Mouse (Mus musculus) embryonic facial prominence, embryonic 11.5 days (tissue): ENCODE results near the gene Emc4. TPM values are rescaled to one million over a fixed set of nuclear protein-coding genes. Genes with fewer than 3 reads are reported as not detected.

Experiments
- ATAC-seq: fragments of 200-750 bp; cut with Nextera tagmentation; replicated peaks from 2 replicates; pipeline ENCODE4 v1.8.0; 2017; ENCODE audit warnings: low read depth; ENCODE audit not compliant: insufficient number of reproducible peaks, low FRiP score, low TSS enrichment
- DNase-seq: peaks from one replicate; pipeline ENCODE4 v3.0.0-alpha.2; 2015; ENCODE audit warnings: low spot score
- H3K27ac ChIP-seq: fragments of 300-500 bp; sonication (generic); replicated peaks from 2 replicates; pipeline ENCODE4 v1.5.1; 2014; ENCODE audit warnings: mild to moderate bottlenecking, low read depth, low read length, control low read depth
- H3K27me3 ChIP-seq: fragments of 300-500 bp; sonication (generic); 2 replicates; pipeline ENCODE4 v1.6.1; 2014; ENCODE audit warnings: mild to moderate bottlenecking, low read length, moderate library complexity, mixed read lengths; ENCODE audit not compliant: control insufficient read depth, insufficient read depth
- H3K36me3 ChIP-seq: fragments of 300-500 bp; sonication (generic); replicated peaks from 2 replicates; pipeline ENCODE4 v1.6.1; 2014; ENCODE audit warnings: low read depth, mild to moderate bottlenecking, low read length, moderate library complexity, mixed read lengths; ENCODE audit not compliant: control insufficient read depth, insufficient read depth
- H3K4me1 ChIP-seq: fragments of 300-500 bp; sonication (generic); 2 replicates; pipeline ENCODE4 v1.6.1; 2014; ENCODE audit warnings: low read length, mixed read lengths; ENCODE audit not compliant: control insufficient read depth, insufficient read depth
- H3K4me2 ChIP-seq: fragments of 300-500 bp; sonication (generic); 2 replicates; pipeline ENCODE4 v1.6.1; 2014; ENCODE audit warnings: low read depth, mild to moderate bottlenecking, control low read depth, low read length, moderate library complexity
- H3K4me3 ChIP-seq: fragments of 300-500 bp; sonication (generic); 2 replicates; pipeline ENCODE4 v1.5.1; 2014; ENCODE audit warnings: low read depth, low read length, control low read depth
- H3K9ac ChIP-seq: fragments of 300-500 bp; sonication (generic); replicated peaks from 2 replicates; pipeline ENCODE4 v1.6.1; 2014; ENCODE audit warnings: mild to moderate bottlenecking, control low read depth, low read length
- H3K9me3 ChIP-seq: fragments of 300-500 bp; sonication (generic); replicated peaks from 2 replicates; pipeline ENCODE4 v1.6.1; 2016; ENCODE audit warnings: mild to moderate bottlenecking, low read length, inconsistent platforms, mixed read lengths; ENCODE audit not compliant: control insufficient read depth
- WGBS: fragments of 180-500 bp; shearing (Covaris S2); extraction: QIAGEN DNeasy Blood & Tissue Kit; methylation state at CpG from one replicate; pipeline ENCODE4 v1.1.7; 2014; 5-methylcytosine and 5-hydroxymethylcytosine counted together
- polyA plus RNA-seq: library from polyadenylated mRNA; unstranded; fragments of >200 nt; fragmentation: Nextera tagmentation; extraction: Ambion mirVana; gene quantifications from 2 replicates; pipeline ENCODE4 v1.2.1, GENCODE M21; 2014

Emc4 gene
- 93.3 and 107 TPM in 2 replicates for polyA plus RNA-seq

DNA sequence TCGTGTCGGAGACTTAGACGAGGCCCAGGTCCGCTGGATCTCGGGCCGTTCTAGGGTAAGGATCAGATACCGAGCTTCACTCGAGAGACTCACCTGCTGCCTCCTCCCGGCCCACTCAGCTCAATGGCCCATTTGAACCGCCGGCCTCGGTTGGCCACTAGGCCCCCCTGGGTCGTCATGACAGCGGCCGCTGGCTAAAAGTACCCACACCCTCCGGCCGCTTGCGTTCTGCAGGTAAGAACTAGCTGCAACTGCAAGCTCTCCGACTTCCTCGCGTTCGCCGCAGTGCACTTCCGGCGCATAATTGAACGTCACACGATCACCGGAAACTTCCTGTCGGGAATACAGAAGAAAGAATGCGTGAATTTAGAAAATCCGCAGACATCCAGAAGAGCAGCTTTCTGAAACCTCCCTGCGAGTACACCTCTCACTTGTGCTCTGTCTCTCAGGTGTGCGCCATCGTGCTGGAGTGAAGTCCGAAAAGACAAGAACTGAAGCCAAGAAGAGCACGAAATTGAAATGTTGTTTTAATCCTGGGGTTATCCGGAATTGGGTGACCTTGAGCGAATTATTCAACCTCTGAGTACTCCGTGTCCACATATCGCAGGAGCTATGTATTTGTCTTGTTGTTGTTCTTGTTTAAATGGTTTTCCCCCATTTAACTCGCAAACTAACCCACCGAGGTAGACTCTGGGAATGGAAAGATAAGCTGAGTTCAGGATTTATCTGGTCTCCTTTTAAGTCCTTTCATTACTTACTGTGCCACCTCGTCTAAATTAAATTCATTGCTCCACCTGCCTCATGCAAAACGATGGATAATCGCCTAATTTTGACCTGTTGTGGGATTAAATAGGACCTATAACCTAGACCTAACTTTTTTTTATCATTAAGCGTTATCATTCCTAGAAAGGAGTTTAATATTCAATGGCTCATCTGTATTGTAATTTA, at the start of gene Emc4:
Emc4 (minus strand) TSS at position 302 of the 948 bp plus-strand sequence.
- H3K4me3 ChIP-seq = peak within 1 kb of the TSS; percentile 83
- 1% methylated on average over 46 of the region's 46 CpGs for WGBS
- peak within 1 kb of the TSS; percentile 57 for H3K27ac ChIP-seq
- peak within 1 kb of the TSS; percentile 85 for H3K9ac ChIP-seq
- ATAC-seq = peak; percentile 79
- no peaks in the 10 kb centered on the region for H3K9me3 ChIP-seq
- peak within 1 kb of the TSS; percentile 67 for H3K4me2 ChIP-seq
- H3K4me1 ChIP-seq = no peaks in the 10 kb centered on the region
- peaks cover 3% of the 10 kb centered on the region for H3K36me3 ChIP-seq
- DNase-seq = peak; percentile 96
- no peaks in the 10 kb centered on the region for H3K27me3 ChIP-seq

DNA sequence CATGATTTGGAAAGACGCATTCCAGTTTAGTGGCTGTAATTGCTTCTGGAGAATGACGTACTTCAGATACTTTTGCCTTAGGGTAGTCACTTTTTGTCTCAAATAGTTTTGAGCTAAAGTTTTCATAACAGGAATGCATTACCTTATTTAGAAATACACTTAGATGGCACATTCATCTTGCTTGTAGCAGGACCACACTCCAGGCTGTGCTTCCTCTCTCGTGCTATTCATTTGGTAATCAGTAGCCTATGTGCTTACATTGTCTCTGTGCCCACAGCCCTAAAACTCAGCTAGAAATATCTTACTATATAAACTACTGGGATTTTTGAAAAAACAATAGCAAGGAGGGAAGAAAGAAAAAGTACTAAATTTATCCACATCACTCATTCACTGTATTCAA, 39.2 kb upstream of the Emc4 start:
- no peaks in the 10 kb centered on the region for H3K4me1 ChIP-seq
- H3K27ac ChIP-seq = no peak overlapping the region
- DNase-seq = no peak
- no peak overlapping the region for H3K4me3 ChIP-seq
- no peak for ATAC-seq
- WGBS = 91% methylated on average over 3 of the region's 3 CpGs
- H3K9me3 ChIP-seq = no peaks in the 10 kb centered on the region
- H3K36me3 ChIP-seq = peaks cover 3% of the 10 kb centered on the region; the same call in 1 of the 2 replicates
- H3K4me2 ChIP-seq = no peak overlapping the region
- H3K9ac ChIP-seq = no peak overlapping the region
- H3K27me3 ChIP-seq = no peaks in the 10 kb centered on the region

- Histone ChIP-seq H3K36me3 (no peaks in the 10 kb centered on the region), H3K4me2 (no peak overlapping the region), H3K27ac (no peak overlapping the region), H3K4me3 (no peak overlapping the region), H3K9me3 (no peaks in the 10 kb centered on the region), H3K4me1 (no peaks in the 10 kb centered on the region), H3K27me3 (no peaks in the 10 kb centered on the region), H3K9ac (no peak overlapping the region)
- no peak for ATAC-seq
- 63% methylated on average over 1 of the region's 1 CpGs for WGBS
- no peak for DNase-seq
These were observed 28.8 kb upstream of the Emc4 start for GRCm38 (mm10) chr2:112396649-112397048.

GRCm38 (mm10) chr2:112393958-112394357, 26.1 kb upstream of the Emc4 start:
- Histone ChIP-seq H3K4me1 (no peaks in the 10 kb centered on the region), H3K27me3 (no peaks in the 10 kb centered on the region), H3K4me2 (no peak overlapping the region), H3K36me3 (no peaks in the 10 kb centered on the region), H3K4me3 (no peak overlapping the region), H3K9ac (no peak overlapping the region), H3K27ac (no peak overlapping the region), H3K9me3 (no peaks in the 10 kb centered on the region)
- DNase-seq (no peak), ATAC-seq (no peak)

DNA sequence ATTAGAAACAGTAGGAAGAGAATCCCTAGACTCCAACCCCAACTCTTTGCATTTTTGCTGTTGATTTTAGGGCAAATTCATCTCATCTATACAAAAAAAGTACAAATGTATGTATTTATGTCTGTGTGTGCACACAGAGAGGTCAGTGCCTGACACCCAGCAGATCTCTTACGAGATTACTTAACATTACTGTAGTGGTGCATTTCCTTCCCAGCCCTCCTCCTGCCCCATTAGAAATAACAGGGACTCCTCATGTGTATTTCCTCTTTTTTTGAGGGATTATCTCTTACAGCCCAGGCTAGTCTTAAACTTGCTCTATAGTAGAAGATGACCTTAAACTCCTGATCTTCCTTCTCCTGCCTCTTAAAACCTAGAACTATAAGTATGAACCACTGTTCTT, 24.9 kb upstream of the Emc4 start:
- H3K36me3 ChIP-seq = no peaks in the 10 kb centered on the region
- H3K4me1 ChIP-seq = no peaks in the 10 kb centered on the region
- H3K27me3 ChIP-seq = no peaks in the 10 kb centered on the region
- DNase-seq = no peak
- WGBS = 86% methylated on average over 1 of the region's 1 CpGs
- H3K9ac ChIP-seq = no peak overlapping the region
- no peaks in the 10 kb centered on the region for H3K9me3 ChIP-seq
- no peak for ATAC-seq
- no peak overlapping the region for H3K4me2 ChIP-seq
- H3K4me3 ChIP-seq = no peak overlapping the region
- H3K27ac ChIP-seq = no peak overlapping the region

DNA sequence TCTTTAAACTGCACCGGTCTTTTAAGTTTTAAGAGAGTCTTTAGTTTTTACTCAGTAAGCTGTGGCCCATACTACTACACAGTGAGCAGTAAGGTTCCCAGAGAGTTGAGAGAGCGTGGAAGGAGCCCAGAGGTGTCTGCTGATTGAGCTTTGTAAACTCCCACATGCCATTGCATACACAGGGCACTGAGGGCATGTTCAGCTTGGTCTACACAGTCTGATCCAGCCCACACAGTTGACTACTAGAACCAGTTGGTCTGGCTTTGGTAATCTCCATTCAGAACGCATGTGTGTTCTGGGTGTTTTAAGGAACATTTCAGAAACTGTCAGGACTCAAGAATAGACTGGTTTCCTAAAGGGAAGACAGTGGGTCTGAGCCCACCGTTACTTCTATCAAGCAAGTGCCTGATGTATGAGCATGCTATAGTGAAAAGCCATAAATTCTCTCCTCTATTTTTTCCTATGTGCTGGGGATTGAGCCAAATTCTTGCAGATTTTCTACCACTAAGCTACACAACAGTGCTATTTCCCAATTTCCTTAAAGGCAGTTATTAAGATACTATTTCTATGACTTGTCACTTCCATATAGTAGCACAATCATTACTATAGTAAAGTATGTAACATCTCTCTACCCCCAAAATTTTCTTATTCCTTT, 23.6 kb upstream of the Emc4 start:
- H3K4me2 ChIP-seq = no peak overlapping the region
- no peak overlapping the region for H3K4me3 ChIP-seq
- no peak overlapping the region for H3K9ac ChIP-seq
- H3K4me1 ChIP-seq = no peaks in the 10 kb centered on the region
- H3K36me3 ChIP-seq = no peaks in the 10 kb centered on the region
- no peaks in the 10 kb centered on the region for H3K27me3 ChIP-seq
- WGBS = 89% methylated on average over 4 of the region's 4 CpGs
- no peak for DNase-seq
- ATAC-seq = no peak
- H3K27ac ChIP-seq = no peak overlapping the region
- H3K9me3 ChIP-seq = no peaks in the 10 kb centered on the region

DNA sequence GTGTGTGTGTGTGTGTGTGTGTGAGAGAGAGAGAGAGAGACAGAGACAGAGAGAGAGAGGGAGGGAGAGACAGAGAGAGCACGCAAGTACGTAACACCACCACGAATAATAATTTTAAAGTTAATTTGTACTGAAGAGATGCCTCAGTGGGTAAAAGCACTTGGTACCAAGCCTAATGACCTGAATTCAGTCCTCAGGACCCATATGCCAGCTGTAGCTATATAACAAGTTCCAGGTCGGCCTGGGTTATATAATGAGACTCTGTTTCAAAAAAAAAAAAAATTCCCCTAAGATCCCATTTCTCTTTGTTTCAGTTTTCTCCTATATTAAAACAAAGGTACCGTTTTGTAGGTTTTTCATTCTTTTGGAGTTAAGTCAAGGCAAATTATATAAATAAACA, 23.0 kb upstream of the Emc4 start:
- ATAC-seq (no peak), DNase-seq (no peak)
- Histone ChIP-seq H3K4me1 (no peaks in the 10 kb centered on the region), H3K27ac (no peak overlapping the region), H3K4me3 (no peak overlapping the region), H3K9me3 (no peaks in the 10 kb centered on the region), H3K4me2 (no peak overlapping the region), H3K9ac (no peak overlapping the region), H3K36me3 (no peaks in the 10 kb centered on the region), H3K27me3 (no peaks in the 10 kb centered on the region)
- 88% methylated on average over 5 of the region's 5 CpGs for WGBS

DNA sequence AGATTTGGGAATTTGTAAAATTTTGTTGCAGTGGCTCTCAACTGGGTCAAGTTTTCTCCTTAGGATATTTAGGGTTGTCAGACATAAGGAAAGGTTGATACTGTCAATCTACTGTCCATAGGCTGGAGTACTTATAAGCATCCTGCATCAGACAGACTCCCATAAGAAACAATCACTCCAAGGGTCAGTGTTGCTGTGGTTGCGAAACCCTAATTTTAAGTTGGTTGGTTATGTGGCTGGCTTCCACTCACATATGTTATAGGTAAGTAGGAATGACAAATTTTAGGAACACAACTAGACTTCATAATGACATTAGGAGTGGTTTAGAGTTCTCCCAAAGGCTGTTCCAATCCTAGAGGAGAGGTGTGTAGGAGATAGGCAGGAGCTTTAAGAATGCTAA, 13.4 kb upstream of the Emc4 start:
- no peak overlapping the region for H3K27ac ChIP-seq
- H3K4me2 ChIP-seq = no peak overlapping the region
- ATAC-seq (no peak), DNase-seq (no peak)
- H3K27me3 ChIP-seq = no peaks in the 10 kb centered on the region
- H3K9me3 ChIP-seq = no peaks in the 10 kb centered on the region
- no peak overlapping the region for H3K4me3 ChIP-seq
- no peaks in the 10 kb centered on the region for H3K4me1 ChIP-seq
- no peak overlapping the region for H3K9ac ChIP-seq
- H3K36me3 ChIP-seq = no peaks in the 10 kb centered on the region
- WGBS = 100% methylated on average over 1 of the region's 1 CpGs
